Mouse (Mus musculus) kidney, adult 2 months (tissue): Measurements from ENCODE around the gene Dlg2.

Source experiments
- CTCF ChIP-seq: fragments of 200-500 bp; conservative IDR thresholded peaks from 2 replicates; pipeline ENCODE4 v1.5.1; 2011; ENCODE audit warnings: low read depth, mild to moderate bottlenecking, control low read depth, low read length, moderate library complexity, mixed read lengths; ENCODE audit not compliant: insufficient read depth, insufficient read length
- POLR2A ChIP-seq: fragments of 200-500 bp; IDR thresholded peaks from one replicate; pipeline ENCODE4 v1.6.1; 2011; ENCODE audit warnings: low read depth, low read length, control low read depth

- TF ChIP-seq POLR2A: no peak
- TF ChIP-seq CTCF: no peak
Measured at GRCm38 (mm10) chr7:91896935-91897334, 1420.5 kb downstream of the Dlg2 start.
